Mouse (Mus musculus) C2C12 (cell line): ENCODE data around the gene Ttc9b. TPM values are rescaled to one million over a fixed set of nuclear protein-coding genes. Genes with fewer than 3 reads are reported as not detected.

Experiments used
- H3K27me3 ChIP-seq: one replicate; pipeline ENCODE4 v1.6.1; 2011; ENCODE audit not compliant: control insufficient read depth, insufficient read depth, insufficient read length
- H3K36me3 ChIP-seq: one replicate; pipeline ENCODE4 v1.6.1; 2011; ENCODE audit not compliant: control insufficient read depth, insufficient read depth
- H3K4me3 ChIP-seq: one replicate; pipeline ENCODE4 v1.5.1; 2011; ENCODE audit warnings: mild to moderate bottlenecking, control low read depth; ENCODE audit not compliant: poor library complexity, insufficient read depth, severe bottlenecking
- H3K79me2 ChIP-seq: one replicate; pipeline ENCODE4 v1.6.1; 2011; ENCODE audit not compliant: control insufficient read depth, insufficient read depth
- H3K79me3 ChIP-seq: one replicate; pipeline ENCODE4 v1.6.1; 2011; ENCODE audit warnings: low read depth, control low read depth
- H3ac ChIP-seq: one replicate; pipeline ENCODE3; 2011; ENCODE audit warnings: low read depth; ENCODE audit not compliant: control insufficient read depth, insufficient read length
- CEBPB ChIP-seq: IDR thresholded peaks from one replicate; pipeline ENCODE4 v1.6.1; 2011; ENCODE audit warnings: low read depth, mild to moderate bottlenecking, control low read depth, moderate library complexity
- CTCF ChIP-seq: IDR thresholded peaks from one replicate; pipeline ENCODE4 v1.5.1; 2011; ENCODE audit not compliant: control insufficient read depth, insufficient read depth, insufficient read length
- FOSL1 ChIP-seq: IDR thresholded peaks from one replicate; pipeline ENCODE4 v1.8.0; 2011; ENCODE audit warnings: mild to moderate bottlenecking, low read length; ENCODE audit not compliant: poor library complexity, insufficient read depth, severe bottlenecking
- MAX ChIP-seq: IDR thresholded peaks from one replicate; pipeline ENCODE4 v1.6.1; 2011; ENCODE audit warnings: mild to moderate bottlenecking, control low read depth
- MYOD1 ChIP-seq: IDR thresholded peaks from one replicate; pipeline ENCODE4 v1.6.1; 2011; ENCODE audit warnings: low read depth; ENCODE audit not compliant: control insufficient read depth, insufficient read length
- MYOG ChIP-seq: IDR thresholded peaks from one replicate; pipeline ENCODE4 v1.6.1; 2011; ENCODE audit not compliant: control insufficient read depth, insufficient read length; ENCODE audit errors: extremely low read depth
- USF1 ChIP-seq: IDR thresholded peaks from one replicate; pipeline ENCODE4 v1.6.1; 2011; ENCODE audit warnings: low read depth, mild to moderate bottlenecking, control low read depth, moderate library complexity
- polyA plus RNA-seq: library from polyadenylated mRNA; unstranded; fragments of >200 nt; fragmentation: generic; extraction: Trizol; gene quantifications from one replicate; pipeline ENCODE4 v1.2.1, GENCODE M21; 2012; ENCODE audit warnings: missing spikeins

Ttc9b gene
- polyA plus RNA-seq, 1 experiment, result 0.11 TPM

DNA sequence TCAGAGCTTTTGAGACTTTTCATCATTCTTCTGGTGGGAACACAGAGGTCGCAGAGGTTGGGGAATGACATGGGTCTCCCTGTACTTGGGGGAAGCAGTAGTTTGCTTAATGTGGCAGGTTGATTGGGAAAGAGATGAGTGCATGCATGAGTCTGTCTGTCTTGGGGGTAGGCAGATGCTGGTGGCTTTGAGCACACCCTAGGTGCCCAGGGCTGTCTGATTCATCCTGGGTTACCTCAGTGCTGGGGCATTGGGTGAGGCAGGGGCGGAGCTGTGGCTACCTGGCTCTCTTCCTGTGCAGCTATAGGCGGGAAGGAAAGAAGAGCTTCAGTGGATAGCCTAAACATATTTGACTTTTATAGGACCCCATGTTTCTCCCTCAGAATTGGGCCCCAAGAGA is 45.6 kb upstream of the Ttc9b start:
- peaks cover 54% of the 10 kb centered on the region for H3K79me2 ChIP-seq
- H3K79me3 ChIP-seq, result peaks cover 14% of the 10 kb centered on the region
- peaks cover 10% of the 10 kb centered on the region for H3K36me3 ChIP-seq
- H3K27me3 ChIP-seq, result no peaks in the 10 kb centered on the region
- no peak for TF ChIP-seq MAX
- peak; percentile 32 for TF ChIP-seq CEBPB
- H3K4me3 ChIP-seq, result no peak overlapping the region
- no peak overlapping the region for H3ac ChIP-seq

DNA sequence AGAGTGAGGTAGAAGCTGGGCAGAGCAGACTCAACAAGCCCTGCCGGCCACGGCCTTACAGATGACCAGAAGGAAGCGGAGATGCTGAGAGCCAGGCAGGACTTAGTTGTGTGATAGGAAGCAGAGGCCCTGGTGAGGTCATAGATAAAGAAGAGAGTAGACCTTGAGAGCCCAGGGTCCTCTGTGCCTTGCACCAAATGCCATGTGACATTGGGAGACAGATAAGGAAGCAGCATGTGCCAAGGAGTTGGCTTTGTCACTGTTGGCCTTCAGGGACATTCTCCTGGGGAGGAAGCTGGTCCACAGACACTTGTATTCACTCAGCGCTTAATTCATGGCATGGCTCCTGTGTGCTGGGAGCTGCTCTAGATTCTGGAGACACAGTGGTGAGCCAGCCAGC is 44.4 kb upstream of the Ttc9b start:
- Histone ChIP-seq H3K36me3 (peaks cover 10% of the 10 kb centered on the region), H3K79me3 (peaks cover 11% of the 10 kb centered on the region), H3ac (no peak overlapping the region), H3K4me3 (no peak overlapping the region), H3K79me2 (peaks cover 43% of the 10 kb centered on the region), H3K27me3 (no peaks in the 10 kb centered on the region)
- no peak for TF ChIP-seq MYOD1
- TF ChIP-seq MAX, result no peak
- no peak for TF ChIP-seq CTCF
- TF ChIP-seq USF1, result no peak
- TF ChIP-seq FOSL1, result no peak
- no peak for TF ChIP-seq CEBPB
- TF ChIP-seq MYOG, result no peak

DNA sequence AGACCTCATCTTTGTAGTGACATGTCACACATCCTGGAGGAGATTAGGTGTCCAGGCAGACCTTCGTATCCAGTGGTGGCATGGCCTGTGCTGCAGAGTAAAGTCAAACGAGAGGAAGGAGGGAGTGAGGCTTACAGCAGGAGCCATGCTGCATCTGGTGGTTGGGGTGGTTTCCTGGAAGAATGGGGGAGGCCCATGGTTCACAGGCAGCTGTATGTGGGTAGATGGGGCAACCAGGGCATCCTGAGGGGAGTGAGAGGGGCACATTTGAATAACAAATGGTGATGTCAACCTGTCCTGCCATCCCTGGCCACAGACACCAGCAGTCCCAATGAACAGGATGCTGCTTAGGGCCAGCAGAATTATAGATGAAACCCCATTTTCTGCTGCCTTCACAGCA is 44.0 kb upstream of the Ttc9b start:
- Histone ChIP-seq H3K4me3 (no peak overlapping the region), H3K27me3 (no peaks in the 10 kb centered on the region), H3ac (no peak overlapping the region), H3K36me3 (peaks cover 10% of the 10 kb centered on the region), H3K79me2 (peaks cover 39% of the 10 kb centered on the region), H3K79me3 (peaks cover 10% of the 10 kb centered on the region)
- TF ChIP-seq CEBPB (no peak), MAX (no peak), CTCF (no peak), MYOD1 (no peak), FOSL1 (no peak), MYOG (no peak), USF1 (no peak)

DNA sequence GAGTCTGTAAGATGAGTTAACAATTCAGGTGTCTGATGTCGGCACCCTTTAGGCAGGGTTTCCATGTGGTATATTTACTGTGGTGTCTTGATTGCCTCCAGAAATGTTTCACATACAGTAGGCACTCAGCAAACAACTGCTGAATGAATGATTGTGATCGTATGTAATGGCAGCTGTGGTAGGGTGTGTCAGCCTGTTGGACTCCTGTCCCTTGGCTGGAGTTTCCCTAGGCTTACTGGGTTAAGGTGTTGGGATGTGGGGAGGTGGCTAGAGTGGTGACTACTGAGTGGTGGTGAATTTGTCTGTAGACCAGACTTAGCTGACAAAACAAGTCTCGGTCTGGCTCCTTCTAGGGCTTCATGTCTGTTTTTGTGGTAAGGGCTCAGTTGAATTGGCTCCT is 43.3 kb upstream of the Ttc9b start:
- H3K79me3 ChIP-seq, result peaks cover 7% of the 10 kb centered on the region
- H3ac ChIP-seq, result no peak overlapping the region
- no peak for TF ChIP-seq CEBPB
- no peak for TF ChIP-seq CTCF

DNA sequence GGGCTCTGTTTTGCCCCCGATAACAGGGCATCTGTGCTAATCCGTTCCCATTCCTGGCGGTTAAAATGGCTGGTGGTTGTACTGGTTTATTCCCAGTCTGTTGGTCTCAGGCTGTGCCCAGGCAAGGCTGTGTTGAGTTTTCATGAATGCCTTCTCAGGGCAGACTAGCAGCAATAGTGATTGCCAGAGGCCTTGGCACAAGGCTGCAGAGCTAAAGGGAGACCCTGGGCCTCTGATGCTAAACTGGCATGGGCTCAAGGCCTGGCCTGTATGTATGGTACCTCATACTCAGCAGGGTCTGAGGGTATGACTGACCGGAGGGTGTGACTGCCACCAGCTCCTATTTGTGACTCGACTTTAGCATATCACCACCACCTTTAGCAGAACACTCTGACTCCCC is 42.8 kb upstream of the Ttc9b start:
- Histone ChIP-seq H3K27me3 (no peaks in the 10 kb centered on the region), H3ac (no peak overlapping the region), H3K4me3 (no peak overlapping the region), H3K79me2 (peaks cover 28% of the 10 kb centered on the region), H3K79me3 (peaks cover 6% of the 10 kb centered on the region), H3K36me3 (peaks cover 10% of the 10 kb centered on the region)
- TF ChIP-seq MAX, result no peak
- no peak for TF ChIP-seq CTCF
- no peak for TF ChIP-seq MYOD1
- no peak for TF ChIP-seq FOSL1

More for the DNA sequence above, 43.3 kb upstream of the Ttc9b start:
- no peak overlapping the region for H3K4me3 ChIP-seq
- no peaks in the 10 kb centered on the region for H3K27me3 ChIP-seq
- peaks cover 33% of the 10 kb centered on the region for H3K79me2 ChIP-seq
- peaks cover 10% of the 10 kb centered on the region for H3K36me3 ChIP-seq

DNA sequence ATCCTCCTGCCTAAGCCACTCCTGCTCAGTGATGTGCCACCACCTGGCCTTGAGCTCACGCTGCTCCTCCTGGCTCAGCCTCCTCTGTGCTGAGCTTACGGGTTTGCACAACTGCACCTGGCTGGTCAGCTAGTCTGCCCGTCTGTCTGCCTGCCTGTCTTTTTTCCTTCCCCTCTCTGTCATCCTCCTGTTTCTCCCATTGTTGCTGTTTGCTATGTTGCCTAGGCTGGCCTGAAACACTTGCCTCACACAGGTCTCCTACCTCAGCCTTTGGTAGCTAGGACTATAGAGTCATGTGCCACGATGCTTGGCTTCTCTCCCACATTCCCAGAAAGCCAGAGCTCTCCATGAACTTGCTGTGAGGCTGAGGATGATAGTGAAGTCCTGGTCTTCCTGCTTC is 40.8 kb upstream of the Ttc9b start:
- peaks cover 3% of the 10 kb centered on the region for H3K79me3 ChIP-seq
- no peaks in the 10 kb centered on the region for H3K27me3 ChIP-seq
- H3K4me3 ChIP-seq, result no peak overlapping the region
- peaks cover 18% of the 10 kb centered on the region for H3K79me2 ChIP-seq
- TF ChIP-seq USF1 (no peak), FOSL1 (no peak), CTCF (no peak), MYOG (no peak), MYOD1 (no peak), CEBPB (no peak), MAX (no peak)
- H3K36me3 ChIP-seq, result peaks cover 18% of the 10 kb centered on the region
- no peak overlapping the region for H3ac ChIP-seq
